25 mouse cellular contexts compared by ENCODE assay signal in the genomic region with DNA sequence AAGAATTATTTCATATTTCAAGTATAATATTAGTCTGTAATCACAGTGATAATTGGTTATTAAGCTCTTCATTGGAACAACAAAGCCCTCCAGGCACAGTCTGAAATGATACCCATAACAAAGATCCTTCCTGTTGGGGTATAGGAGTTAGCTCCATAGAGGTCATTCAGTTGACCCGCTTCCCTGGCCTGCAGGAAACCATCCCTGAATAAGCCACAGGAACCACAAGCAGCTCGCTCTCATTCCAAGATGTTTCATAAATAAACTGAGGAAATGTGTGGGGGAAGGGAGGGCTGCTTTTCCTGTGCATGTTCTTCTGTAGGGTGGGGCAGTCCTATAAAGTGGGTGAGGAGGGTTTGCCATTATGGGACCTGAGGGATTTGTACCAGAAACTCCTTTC. TPM values are rescaled to one million over a fixed set of nuclear protein-coding genes. Genes with fewer than 3 reads are reported as not detected.
DNase-seq lines count a peak whose midpoint lies in the region; ATAC-seq lines count a peak whose summit lies in the region.
"Had no signal": no experiment of that assay in that cellular context is flagged by ENCODE, and none has a peak within 500 bp of the region (broad histone marks: within the 10 kb centered on the region; RNA-seq: fewer than 3 reads in every experiment).

No protein-coding gene starts in this region.

- no peaks in the 10 kb centered on the region for H3K9me3 ChIP-seq in kidney, embryonic 14.5 days (ENCODE audit: control insufficient read depth, low read length)
- no peaks in the 10 kb centered on the region for H3K9me3 ChIP-seq in lung, embryonic 16.5 days (ENCODE audit: control insufficient read depth, low read length)
- H3K9me3 ChIP-seq: forebrain, embryonic 10.5 days; heart, embryonic 13.5 days; midbrain, embryonic 13.5 days had no signal

- no peaks in the 10 kb centered on the region; the same call in 1 of the 2 replicates for H3K36me3 ChIP-seq in kidney, embryonic 14.5 days (ENCODE audit: control insufficient read depth, insufficient read depth, low read length)
- no peaks in the 10 kb centered on the region for H3K36me3 ChIP-seq in lung, embryonic 16.5 days (ENCODE audit: control insufficient read depth, insufficient read depth, low read length)
- H3K36me3 ChIP-seq: forebrain, embryonic 10.5 days; heart, embryonic 13.5 days; midbrain, embryonic 13.5 days had no signal

- intact Hi-C loops in heart, postnatal 14 days (cut with DNase I): no loop called here

- 53% methylated on average over 2 of the region's 2 CpGs for WGBS in kidney, embryonic 14.5 days
- 55% methylated on average over 2 of the region's 2 CpGs for WGBS in lung, embryonic 16.5 days

- no peak overlapping the region for H3K27ac ChIP-seq in kidney, embryonic 14.5 days (ENCODE audit: low read depth, low read length)
- no peak overlapping the region for H3K27ac ChIP-seq in lung, embryonic 16.5 days (ENCODE audit: low read length)
- H3K27ac ChIP-seq: forebrain, embryonic 10.5 days; heart, adult 2 months; heart, embryonic 13.5 days; hindbrain, embryonic 14.5 days; layer of hippocampus, adult 2 months; midbrain, embryonic 13.5 days had no signal

- no peaks in the 10 kb centered on the region for H3K27me3 ChIP-seq in kidney, embryonic 14.5 days (ENCODE audit: control insufficient read depth, insufficient read depth, low read length)
- no peaks in the 10 kb centered on the region for H3K27me3 ChIP-seq in lung, embryonic 16.5 days (ENCODE audit: control insufficient read depth, insufficient read depth, low read depth, low read length)
- H3K27me3 ChIP-seq: heart, embryonic 13.5 days; midbrain, embryonic 13.5 days had no signal

- no peak for ATAC-seq in kidney, embryonic 14.5 days (ENCODE audit: low FRiP score, low TSS enrichment)
- peak; percentile 60; the same call in 1 of the 2 replicates for ATAC-seq in lung, embryonic 16.5 days (ENCODE audit: low read depth)
- ATAC-seq: CD4-positive, CD25-positive, alpha-beta regulatory T cell, adult 4 months; forebrain, postnatal 0 days; inflammation-experienced regulatory T-cells, adult 6 months; midbrain, embryonic 13.5 days had no signal

- H3K4me2 ChIP-seq in kidney, embryonic 14.5 days (replicated peaks; ENCODE audit: low read depth, low read length): no peak overlapping the region
- no peak overlapping the region for H3K4me2 ChIP-seq in lung, embryonic 16.5 days (ENCODE audit: low read depth, low read length)
- H3K4me2 ChIP-seq: heart, embryonic 13.5 days; hindbrain, embryonic 14.5 days; midbrain, embryonic 13.5 days had no signal

- DNase-seq in heart, adult 11 months: peak; percentile 66
- DNase-seq in heart, postnatal 14 days: no peak
- peak; percentile 11 for DNase-seq in kidney, postnatal 14 days
- DNase-seq in lung, postnatal 4 days: peak; percentile 19 to 26
- no peak for DNase-seq in right cerebral cortex, postnatal 4 days
- DNase-seq in layer of hippocampus, adult 9-10 months (ENCODE audit: low spot score): no peak
- DNase-seq: adrenal gland, postnatal 25 days; cerebellum, adult 9-10 months; forebrain, postnatal 0 days; gastrocnemius, postnatal 14 days; heart, adult 2 months; layer of hippocampus, postnatal 36 days; right cerebral cortex, postnatal 25 days had no signal

- H3K9ac ChIP-seq in kidney, embryonic 14.5 days (ENCODE audit: low read depth, low read length): no peak overlapping the region
- no peak overlapping the region for H3K9ac ChIP-seq in lung, embryonic 16.5 days (ENCODE audit: low read length)
- H3K9ac ChIP-seq: forebrain, postnatal 0 days; heart, embryonic 13.5 days; hindbrain, embryonic 14.5 days; midbrain, embryonic 13.5 days had no signal

- no peaks in the 10 kb centered on the region for H3K4me1 ChIP-seq in kidney, embryonic 14.5 days (ENCODE audit: control insufficient read depth, insufficient read depth, low read length)
- H3K4me1 ChIP-seq in lung, embryonic 16.5 days (replicated peaks; ENCODE audit: control insufficient read depth, insufficient read depth, low read length): no peaks in the 10 kb centered on the region
- H3K4me1 ChIP-seq: forebrain, embryonic 10.5 days; heart, embryonic 13.5 days; midbrain, embryonic 13.5 days had no signal

- H3K4me3 ChIP-seq in kidney, embryonic 14.5 days (ENCODE audit: low read length): no peak overlapping the region
- H3K4me3 ChIP-seq in lung, embryonic 16.5 days (ENCODE audit: low read length): no peak overlapping the region
- H3K4me3 ChIP-seq: forebrain, embryonic 10.5 days; heart, adult 2 months; heart, embryonic 13.5 days; layer of hippocampus, adult 2 months; midbrain, embryonic 13.5 days had no signal

RNA-seq across cellular contexts. Expression of gene Rspo3, which starts 27.5 kb away (rescaled TPM):
- total RNA-seq in heart, postnatal 14 days (2021): under 1 TPM; 0.22 to 0.36 TPM
- 14.0 and 17.3 TPM in 2 replicates for polyA plus RNA-seq in kidney, embryonic 14.5 days (2014; fragmentation: Nextera tagmentation; extraction: Ambion mirVana)
- polyA plus RNA-seq in lung, embryonic 16.5 days (2015; fragmentation: Nextera tagmentation; extraction: Ambion mirVana): 1.7 and 1.9 TPM in 2 replicates
- total RNA-seq: megakaryocyte progenitor cell, adult 5-6 weeks; monocyte, adult 5-6 weeks had no signal
- polyA plus RNA-seq: CD4-positive, CD25-positive, alpha-beta regulatory T cell, adult 4 months; inflammation-experienced regulatory T-cells, adult 6 months; testis, adult 2 months had no signal

Comparison
In these comparisons a context has a peak if more than half of its experiments do, and no peak if none do; other contexts are left out.
1. DNase-seq: peak in heart, adult 11 months (single experiment), kidney, postnatal 14 days (single experiment) and lung, postnatal 4 days (2 of 2); none in heart, postnatal 14 days (0 of 2), right cerebral cortex, postnatal 4 days (single experiment) and layer of hippocampus, adult 9-10 months (single experiment).